Mouse (Mus musculus) ES-E14 (cell line): ENCODE results near the gene Rufy1. TPM values are rescaled to one million over a fixed set of nuclear protein-coding genes. Genes with fewer than 3 reads are reported as not detected.
A peak's percentile ranks its signal among the peaks of the same experiment; 100 is the strongest.

Source experiments
- DNase-seq: peaks from one replicate; pipeline ENCODE4 v3.0.0-alpha.2; 2013; ENCODE audit warnings: low read depth, low spot score
- H3K27ac ChIP-seq: 2 replicates; pipeline ENCODE4 v1.5.1; 2012; ENCODE audit warnings: low read depth, mild to moderate bottlenecking, low read length, moderate library complexity, mixed read lengths; ENCODE audit not compliant: poor library complexity, insufficient read depth, severe bottlenecking
- H3K36me3 ChIP-seq: 2 replicates; pipeline ENCODE4 v1.6.1; 2012; ENCODE audit warnings: mild to moderate bottlenecking, low read length, moderate library complexity, mixed read lengths; ENCODE audit not compliant: control insufficient read depth, poor library complexity, insufficient read depth, severe bottlenecking
- H3K4me1 ChIP-seq, 2 experiments: fragments of 150-350 bp in 1 of 2; sonication (generic) in 1 of 2; 2 replicates each; pipeline ENCODE4 v1.6.1; 2012; ENCODE audit warnings: low read length in 2 of 2, mild to moderate bottlenecking in 1 of 2, mixed read lengths in 1 of 2; ENCODE audit not compliant: control insufficient read depth in 2 of 2, insufficient read depth in 2 of 2, poor library complexity in 1 of 2
- H3K4me3 ChIP-seq, 2 experiments: fragments of 150-350 bp in 1 of 2; sonication (generic) in 1 of 2; 2 replicates each; pipeline ENCODE4 v1.5.1; 2012; ENCODE audit warnings: low read length in 2 of 2, low read depth in 1 of 2, mild to moderate bottlenecking in 1 of 2, mixed read lengths in 1 of 2; ENCODE audit not compliant: insufficient read depth in 1 of 2, poor library complexity in 1 of 2, severe bottlenecking in 1 of 2
- H3K9ac ChIP-seq: 2 replicates; pipeline ENCODE4 v1.6.1; 2012; ENCODE audit warnings: low read depth, mild to moderate bottlenecking, low read length, mixed read lengths; ENCODE audit not compliant: poor library complexity, insufficient read depth, severe bottlenecking
- H3K9me3 ChIP-seq: fragments of 150-350 bp; sonication (generic); 2 replicates; pipeline ENCODE4 v1.6.1; 2012; ENCODE audit warnings: low read depth, mild to moderate bottlenecking, low read length; ENCODE audit not compliant: control insufficient read depth, insufficient read depth
- CHD2 ChIP-seq: IDR thresholded peaks from 2 replicates; pipeline ENCODE4 v1.6.1; 2014; ENCODE audit warnings: mild to moderate bottlenecking, low read depth, low read length, inconsistent platforms
- HCFC1 ChIP-seq: IDR thresholded peaks from 2 replicates; pipeline ENCODE4 v1.6.1; 2012; ENCODE audit warnings: low read length, inconsistent platforms, borderline replicate concordance; ENCODE audit not compliant: insufficient read depth
- MAFK ChIP-seq: IDR thresholded peaks from 2 replicates; pipeline ENCODE4 v1.6.1; 2014; ENCODE audit warnings: mild to moderate bottlenecking, low read depth, low read length, inconsistent platforms; ENCODE audit not compliant: insufficient read depth
- ZC3H11A ChIP-seq: IDR thresholded peaks from 2 replicates; pipeline ENCODE4 v1.6.1; 2012; ENCODE audit warnings: low read depth, mild to moderate bottlenecking, inconsistent platforms, low read length, borderline replicate concordance
- ZNF384 ChIP-seq: IDR thresholded peaks from 2 replicates; pipeline ENCODE4 v1.6.1; 2012; ENCODE audit warnings: low read depth, low read length, inconsistent platforms
- in situ Hi-C, 2 experiments: fragments of 600-800 bp; cut with MboI; formaldehyde crosslinking; loops; one replicate each; pipeline ENCODE4 v1.15.1; 2025; ENCODE audit warnings: low sequenced_read_pairs in 2 of 2, inconsistent platforms in 1 of 2; ENCODE audit not compliant: unreplicated experiment in 2 of 2
- total RNA-seq: library from RNA; depleted of rRNA; stranded (reverse); fragments of 300-350 nt; gene quantifications from 2 replicates; pipeline ENCODE4 v1.2.3, GENCODE M21; 2012

Rufy1 gene
- total RNA-seq, 1 experiment: 11.2 TPM

DNA sequence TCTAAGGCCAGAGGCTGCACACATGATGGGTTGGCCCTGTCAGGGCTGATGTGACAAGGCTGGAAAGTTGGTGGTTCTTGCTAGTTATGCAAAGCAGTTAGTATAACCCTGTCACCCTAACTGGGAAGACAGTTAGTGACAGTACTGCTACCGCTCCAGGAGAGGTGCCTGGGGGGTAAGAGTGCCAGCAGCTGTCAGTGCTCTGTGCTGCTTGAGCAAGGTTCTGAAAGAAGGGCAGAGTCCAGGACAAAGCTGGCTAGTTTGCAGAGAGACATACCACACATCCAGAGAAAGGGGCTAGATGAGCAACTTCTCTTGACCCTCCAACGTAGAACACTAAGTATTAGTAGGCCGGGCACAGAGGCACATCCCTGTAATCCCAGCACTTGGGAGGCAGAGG is 28.4 kb downstream of the Rufy1 start:
- TF ChIP-seq CHD2: no peak
- TF ChIP-seq MAFK: no peak
- TF ChIP-seq ZC3H11A: no peak
- no peak for TF ChIP-seq HCFC1
- TF ChIP-seq ZNF384: no peak
- DNase-seq: no peak
- Histone ChIP-seq H3K9me3 (no peaks in the 10 kb centered on the region), H3K9ac (no peak overlapping the region), H3K4me1 (0 out of 4 replicates have a peak, but pooled peaks cover 0 to 2% of the 10 kb centered on the region in 2 experiments), H3K27ac (peak overlapping the region; percentile 32; the same call in 1 of the 2 replicates), H3K4me3 (no peak overlapping the region), H3K36me3 (peaks cover 4% of the 10 kb centered on the region; the same call in 1 of the 2 replicates)
- in situ Hi-C loops: no loop called here

DNA sequence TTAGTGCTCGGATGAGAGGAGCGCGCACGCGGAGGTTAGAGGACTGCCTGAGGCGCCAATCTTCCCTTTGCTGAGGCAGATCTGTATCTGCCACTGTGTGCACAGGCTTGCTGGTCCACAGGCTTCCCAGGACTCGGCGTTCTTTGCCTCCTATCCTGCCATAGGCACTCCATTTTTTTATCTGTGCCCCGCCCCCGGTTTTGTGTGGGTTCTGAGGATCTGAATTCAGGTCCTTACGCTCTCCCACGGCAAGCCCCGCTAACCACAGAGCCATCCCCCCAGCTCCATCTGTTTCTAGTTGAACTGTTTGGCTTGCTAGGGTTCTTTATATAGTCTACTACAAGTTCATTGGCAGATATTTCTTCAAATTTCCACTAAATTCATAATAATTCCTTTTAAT is 32.1 kb downstream of the Rufy1 start:
- DNase-seq: no peak

DNA sequence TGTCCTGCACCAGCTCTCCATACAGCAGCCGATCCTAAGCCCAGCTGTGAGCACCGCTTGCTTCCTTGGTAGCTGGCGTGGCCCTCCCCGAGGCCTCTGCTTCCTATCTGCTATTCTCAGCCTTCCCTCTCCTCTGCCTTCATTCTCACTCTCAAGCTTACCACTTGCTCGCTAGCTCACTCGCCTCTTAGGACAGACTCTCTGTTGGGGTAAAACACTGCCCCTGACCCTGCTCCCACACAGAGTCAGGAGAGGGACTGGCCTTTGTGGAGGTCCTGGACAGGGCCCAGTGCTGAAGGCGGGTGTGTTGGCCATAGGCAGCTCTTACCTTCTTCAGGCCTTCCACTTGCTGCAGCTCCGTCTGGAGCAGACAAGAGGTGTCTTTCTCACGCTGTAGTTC is 33.6 kb downstream of the Rufy1 start:
- Histone ChIP-seq H3K9me3 (no peaks in the 10 kb centered on the region), H3K4me3 (no peak overlapping the region), H3K27ac (no peak overlapping the region), H3K36me3 (no peaks in the 10 kb centered on the region; the same call in 1 of the 2 replicates), H3K4me1 (0 out of 4 replicates have a peak, but pooled peaks cover 0 to 2% of the 10 kb centered on the region in 2 experiments), H3K9ac (no peak overlapping the region)
- in situ Hi-C loops: no loop called here
- no peak for TF ChIP-seq ZC3H11A
- no peak for TF ChIP-seq CHD2
- TF ChIP-seq MAFK: no peak
- no peak for TF ChIP-seq ZNF384
- TF ChIP-seq HCFC1: no peak
- DNase-seq: no peak

More for the DNA sequence above, 32.1 kb downstream of the Rufy1 start:
- in situ Hi-C loops: no loop called here
- no peak overlapping the region; a peak in 1 of 4 replicates for H3K4me3 ChIP-seq
- H3K9ac ChIP-seq: no peak overlapping the region
- 0 out of 4 replicates have a peak, but pooled peaks cover 0 to 2% of the 10 kb centered on the region in 2 experiments for H3K4me1 ChIP-seq
- H3K36me3 ChIP-seq: no peaks in the 10 kb centered on the region; the same call in 1 of the 2 replicates
- TF ChIP-seq MAFK (no peak), ZC3H11A (no peak), CHD2 (no peak)
- H3K9me3 ChIP-seq: no peaks in the 10 kb centered on the region
- H3K27ac ChIP-seq: no peak overlapping the region

DNA sequence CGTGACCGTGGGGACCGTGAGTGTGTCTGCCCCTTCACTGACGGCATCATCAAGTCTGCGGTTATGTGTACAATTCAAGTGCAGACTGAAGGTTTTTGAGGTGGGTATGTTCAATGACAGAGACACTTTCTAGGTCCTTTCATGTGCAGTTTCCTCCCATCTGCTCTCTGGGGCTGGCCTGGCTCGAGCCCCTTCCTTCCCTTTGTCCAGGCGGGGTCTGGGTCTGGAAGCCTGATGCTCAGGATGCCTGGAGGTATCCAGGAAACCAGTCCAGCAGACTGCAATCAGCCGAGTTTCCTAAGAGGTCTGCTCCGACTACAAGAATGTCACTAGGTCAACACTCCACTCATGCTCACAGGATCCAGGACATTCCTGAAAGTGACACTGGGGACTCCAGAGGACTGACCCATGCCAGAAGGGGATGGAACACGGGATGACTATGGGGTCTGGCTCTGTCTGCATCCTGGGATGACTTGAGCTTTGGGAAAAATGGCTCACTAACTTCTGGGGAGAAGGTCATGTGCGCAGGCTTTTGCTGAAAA is 34.1 kb downstream of the Rufy1 start:
- TF ChIP-seq ZNF384 (no peak), ZC3H11A (no peak), MAFK (no peak), HCFC1 (no peak), CHD2 (no peak)
- no peaks in the 10 kb centered on the region; the same call in 1 of the 2 replicates for H3K36me3 ChIP-seq
- H3K4me3 ChIP-seq: no peak overlapping the region
- no peak for DNase-seq
- H3K9me3 ChIP-seq: no peaks in the 10 kb centered on the region
- in situ Hi-C loops: no loop called here
- no peak overlapping the region for H3K9ac ChIP-seq
- H3K27ac ChIP-seq: no peak overlapping the region
- 0 out of 4 replicates have a peak, but pooled peaks cover 1 to 2% of the 10 kb centered on the region in 2 experiments for H3K4me1 ChIP-seq
